Mouse (Mus musculus) intestine, embryonic 15.5 days (tissue): ENCODE measurements around the gene Cltrn. TPM values are rescaled to one million over a fixed set of nuclear protein-coding genes. Genes with fewer than 3 reads are reported as not detected.

Experiments used
- ATAC-seq: fragments of 200-750 bp; cut with Nextera tagmentation; 2 replicates; pipeline ENCODE4 v1.8.0; 2017; ENCODE audit warnings: moderate TSS enrichment, moderate library complexity
- H3K27ac ChIP-seq: fragments of 300-500 bp; sonication (generic); 2 replicates; pipeline ENCODE4 v1.5.1; 2015; ENCODE audit warnings: mild to moderate bottlenecking, inconsistent platforms
- H3K27me3 ChIP-seq: fragments of 300-500 bp; sonication (generic); replicated peaks from 2 replicates; pipeline ENCODE4 v1.6.1; 2015; ENCODE audit warnings: inconsistent platforms
- H3K36me3 ChIP-seq: fragments of 300-500 bp; sonication (generic); 2 replicates; pipeline ENCODE4 v1.6.1; 2015; ENCODE audit warnings: inconsistent platforms
- H3K4me1 ChIP-seq: fragments of 300-500 bp; sonication (generic); replicated peaks from 2 replicates; pipeline ENCODE4 v1.6.1; 2015; ENCODE audit warnings: inconsistent platforms
- H3K4me2 ChIP-seq: fragments of 300-500 bp; sonication (generic); replicated peaks from 2 replicates; pipeline ENCODE4 v1.6.1; 2015; ENCODE audit warnings: mild to moderate bottlenecking, inconsistent platforms
- H3K4me3 ChIP-seq: fragments of 300-500 bp; sonication (generic); replicated peaks from 2 replicates; pipeline ENCODE4 v1.5.1; 2015; ENCODE audit warnings: inconsistent platforms
- H3K9ac ChIP-seq: fragments of 300-500 bp; sonication (generic); 2 replicates; pipeline ENCODE4 v1.6.1; 2015; ENCODE audit warnings: inconsistent platforms
- H3K9me3 ChIP-seq: fragments of 300-500 bp; sonication (generic); 2 replicates; pipeline ENCODE4 v1.6.1; 2016; ENCODE audit warnings: inconsistent platforms
- WGBS: fragments of 180-500 bp; shearing (Covaris S2); methylation state at CpG from one replicate; pipeline ENCODE4 v1.1.7; 2015; 5-methylcytosine and 5-hydroxymethylcytosine counted together
- polyA plus RNA-seq: library from polyadenylated mRNA; unstranded; fragments of >200 nt; fragmentation: Nextera tagmentation; extraction: Ambion mirVana; gene quantifications from 2 replicates; pipeline ENCODE4 v1.2.1, GENCODE M21; 2015

Gene Cltrn
- polyA plus RNA-seq, 1 experiment from 2014 or later, result 10.7 TPM

DNA sequence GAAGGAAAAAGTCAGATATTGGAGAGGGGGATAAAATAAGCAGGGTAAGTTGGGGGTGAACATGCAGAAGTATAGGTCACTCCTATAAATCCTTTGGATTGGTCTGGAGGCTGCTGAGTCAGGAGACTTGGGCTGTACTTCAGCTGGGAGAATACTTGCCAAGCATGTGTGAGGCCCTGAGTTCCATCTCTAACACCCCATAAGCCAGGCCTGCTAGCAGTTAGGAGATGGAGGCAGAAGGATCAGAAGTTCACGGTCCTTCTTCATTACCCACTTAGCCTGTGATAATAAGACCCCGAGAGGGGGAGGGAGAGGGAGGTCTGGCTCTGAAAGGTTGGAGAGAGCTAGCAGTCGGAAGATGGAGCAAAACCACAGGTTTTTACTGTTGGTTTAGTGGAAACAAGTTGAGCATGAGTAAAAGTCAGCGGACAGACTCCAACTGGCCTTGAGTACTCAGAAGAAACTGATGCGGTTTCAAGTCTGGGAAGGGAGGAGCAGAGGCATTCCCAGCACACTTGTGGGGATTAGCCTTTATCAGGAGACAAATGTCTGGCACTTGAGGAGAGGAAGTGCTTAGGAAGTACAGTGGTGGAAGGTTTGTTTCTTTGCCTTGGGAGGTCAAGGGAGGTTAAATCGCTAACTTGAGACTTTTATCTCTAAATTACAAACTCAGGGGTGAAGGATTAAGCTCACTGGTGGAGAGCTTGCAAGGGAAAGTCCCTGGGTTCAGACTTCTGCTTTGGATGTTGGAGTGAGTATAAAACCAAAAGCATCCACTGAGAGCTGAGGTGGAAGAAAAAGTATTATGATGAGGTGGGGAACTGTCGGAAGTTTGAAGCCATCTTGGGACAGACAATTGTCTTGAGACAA lies 3.9 kb downstream of the Cltrn start:
- WGBS, result 47% methylated on average over 7 of the region's 7 CpGs
- ATAC-seq, result no peak
- no peaks in the 10 kb centered on the region; the same call in 1 of the 2 replicates for H3K27me3 ChIP-seq
- no peaks in the 10 kb centered on the region for H3K9me3 ChIP-seq
- no peak overlapping the region for H3K9ac ChIP-seq
- no peaks in the 10 kb centered on the region for H3K36me3 ChIP-seq
- H3K4me3 ChIP-seq, result no peak overlapping the region
- H3K4me1 ChIP-seq, result no peaks in the 10 kb centered on the region
- H3K27ac ChIP-seq, result no peak overlapping the region
- H3K4me2 ChIP-seq, result no peak overlapping the region

DNA sequence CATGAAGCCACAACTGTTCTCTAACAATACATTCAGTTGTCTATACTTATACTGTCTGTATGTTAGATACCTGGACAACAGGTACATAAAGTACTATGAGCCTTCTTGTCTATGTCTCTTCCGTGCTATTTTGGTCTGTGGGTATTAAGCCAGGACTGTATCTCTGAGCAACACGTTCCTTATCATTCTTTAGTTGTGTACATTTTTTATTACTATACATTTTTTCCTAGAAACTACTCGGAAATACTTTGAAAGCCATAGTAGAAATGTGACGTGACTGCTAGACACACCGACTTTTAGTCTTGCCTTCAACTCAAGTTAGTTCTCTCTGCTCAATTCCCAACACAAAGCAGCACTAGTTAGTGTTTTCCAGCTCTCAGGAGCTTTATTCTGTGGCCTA lies 4.8 kb downstream of the Cltrn start:
- Histone ChIP-seq H3K27ac (no peak overlapping the region), H3K4me2 (no peak overlapping the region), H3K9ac (no peak overlapping the region), H3K4me3 (no peak overlapping the region), H3K9me3 (no peaks in the 10 kb centered on the region), H3K27me3 (no peaks in the 10 kb centered on the region; the same call in 1 of the 2 replicates), H3K36me3 (no peaks in the 10 kb centered on the region), H3K4me1 (no peaks in the 10 kb centered on the region)
- WGBS, result 75% methylated on average over 5 of the region's 5 CpGs
- ATAC-seq, result no peak

DNA sequence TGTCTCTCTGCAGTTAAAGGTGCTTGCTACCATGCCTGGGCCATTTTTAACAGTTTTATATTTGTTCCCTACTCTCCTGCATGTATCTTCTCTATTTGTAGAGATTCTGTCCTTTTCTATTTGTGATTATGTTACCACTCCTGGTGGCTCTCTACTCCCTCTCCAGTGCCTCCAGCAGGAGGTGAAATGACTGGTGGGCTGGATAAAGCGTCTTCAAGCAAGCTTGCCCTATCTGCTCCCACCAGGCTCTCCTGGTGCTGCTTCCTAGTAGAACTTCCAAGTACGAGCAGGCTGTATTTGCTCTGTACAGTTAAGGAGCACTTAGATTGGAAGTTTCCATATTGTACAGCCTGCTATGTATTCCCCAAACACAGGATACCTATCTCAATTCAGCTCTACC lies 7.2 kb downstream of the Cltrn start:
- WGBS, result 81% methylated on average over 2 of the region's 2 CpGs

GRCm38 (mm10) chrX:164101483-164101882 lies 12.9 kb downstream of the Cltrn start:
- no peak for ATAC-seq
- no peak overlapping the region for H3K9ac ChIP-seq
- no peaks in the 10 kb centered on the region for H3K36me3 ChIP-seq
- peaks cover 3% of the 10 kb centered on the region; the same call in 1 of the 2 replicates for H3K27me3 ChIP-seq
- H3K4me3 ChIP-seq, result no peak overlapping the region
- H3K27ac ChIP-seq, result no peak overlapping the region
- no peaks in the 10 kb centered on the region for H3K9me3 ChIP-seq
- H3K4me1 ChIP-seq, result no peaks in the 10 kb centered on the region
- no peak overlapping the region for H3K4me2 ChIP-seq

More for the DNA sequence above, 7.2 kb downstream of the Cltrn start:
- Histone ChIP-seq H3K36me3 (no peaks in the 10 kb centered on the region), H3K27me3 (no peaks in the 10 kb centered on the region; the same call in 1 of the 2 replicates), H3K4me3 (no peak overlapping the region), H3K9ac (no peak overlapping the region), H3K9me3 (no peaks in the 10 kb centered on the region), H3K4me1 (no peaks in the 10 kb centered on the region), H3K27ac (no peak overlapping the region), H3K4me2 (no peak overlapping the region)
- no peak for ATAC-seq

- peak; percentile 53 for ATAC-seq
Measured at GRCm38 (mm10) chrX:164102198-164102597, 13.6 kb downstream of the Cltrn start.

GRCm38 (mm10) chrX:164102656-164103055 lies 14.0 kb downstream of the Cltrn start:
- Histone ChIP-seq H3K4me3 (no peak overlapping the region), H3K4me2 (no peak overlapping the region), H3K36me3 (no peaks in the 10 kb centered on the region), H3K9ac (no peak overlapping the region), H3K27ac (no peak overlapping the region), H3K27me3 (peaks cover 3% of the 10 kb centered on the region; the same call in 1 of the 2 replicates), H3K4me1 (no peaks in the 10 kb centered on the region), H3K9me3 (no peaks in the 10 kb centered on the region)
- WGBS, result 49% methylated on average over 6 of the region's 6 CpGs
- ATAC-seq, result peak; percentile 97

More at GRCm38 (mm10) chrX:164102198-164102597, 13.6 kb downstream of the Cltrn start:
- no peaks in the 10 kb centered on the region for H3K4me1 ChIP-seq
- H3K4me3 ChIP-seq, result no peak overlapping the region
- peaks cover 3% of the 10 kb centered on the region; the same call in 1 of the 2 replicates for H3K27me3 ChIP-seq
- no peaks in the 10 kb centered on the region for H3K9me3 ChIP-seq
- WGBS, result 81% methylated on average over 7 of the region's 7 CpGs
- H3K27ac ChIP-seq, result peak overlapping the region; percentile 14; the same call in 1 of the 2 replicates
- H3K36me3 ChIP-seq, result no peaks in the 10 kb centered on the region
- no peak overlapping the region for H3K9ac ChIP-seq
- H3K4me2 ChIP-seq, result no peak overlapping the region

DNA sequence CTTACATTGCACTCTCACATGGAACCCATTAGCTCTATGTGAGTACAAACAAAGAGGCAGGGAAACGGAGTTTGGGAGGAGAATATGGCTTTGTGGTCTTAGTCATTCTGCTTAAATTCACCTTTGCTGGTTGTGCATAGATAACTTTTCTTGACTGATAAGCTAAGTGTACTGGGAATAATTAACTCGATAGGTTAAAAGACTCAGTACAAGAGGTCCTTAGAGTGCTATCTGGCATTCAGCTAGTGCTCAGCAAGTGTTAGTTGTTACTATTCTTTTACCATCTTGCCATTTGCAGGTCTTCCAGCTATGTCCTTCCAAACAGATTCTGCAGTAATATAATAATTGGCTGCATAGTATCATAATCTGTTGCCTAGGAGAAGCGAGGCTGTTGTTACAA lies 22.5 kb downstream of the Cltrn start:
- Histone ChIP-seq H3K9ac (no peak overlapping the region), H3K4me3 (no peak overlapping the region), H3K36me3 (no peaks in the 10 kb centered on the region), H3K4me2 (no peak overlapping the region), H3K9me3 (no peaks in the 10 kb centered on the region), H3K27ac (no peak overlapping the region), H3K4me1 (no peaks in the 10 kb centered on the region), H3K27me3 (no peaks in the 10 kb centered on the region)
- peak; percentile 55; the same call in 1 of the 2 replicates for ATAC-seq
- WGBS, result 65% methylated on average over 3 of the region's 3 CpGs

DNA sequence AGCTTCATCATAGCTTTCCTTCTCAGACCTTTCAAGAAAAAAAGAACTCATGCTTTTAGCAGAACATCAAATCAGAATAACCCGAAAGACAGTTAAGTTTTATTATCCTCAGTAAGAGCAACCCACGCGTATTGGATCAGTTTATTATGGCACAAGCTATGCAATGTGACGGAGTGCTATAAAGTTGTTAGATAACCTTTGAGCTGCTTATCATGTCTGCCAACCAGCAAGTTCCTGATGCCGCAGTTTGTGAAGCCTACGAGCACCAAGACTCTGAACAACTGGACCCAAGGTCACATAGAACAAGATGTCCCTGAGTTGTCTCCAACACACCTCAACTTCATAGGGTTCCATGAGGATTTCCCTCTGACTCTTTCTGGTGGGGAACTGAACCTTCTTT lies 25.1 kb downstream of the Cltrn start:
- H3K9ac ChIP-seq, result no peak overlapping the region
- H3K4me3 ChIP-seq, result no peak overlapping the region
- H3K27me3 ChIP-seq, result no peaks in the 10 kb centered on the region
- ATAC-seq, result peak; percentile 85
- H3K4me2 ChIP-seq, result no peak overlapping the region
- H3K27ac ChIP-seq, result no peak overlapping the region
- WGBS, result 69% methylated on average over 6 of the region's 6 CpGs
- H3K36me3 ChIP-seq, result no peaks in the 10 kb centered on the region
- H3K4me1 ChIP-seq, result no peaks in the 10 kb centered on the region
- H3K9me3 ChIP-seq, result no peaks in the 10 kb centered on the region

DNA sequence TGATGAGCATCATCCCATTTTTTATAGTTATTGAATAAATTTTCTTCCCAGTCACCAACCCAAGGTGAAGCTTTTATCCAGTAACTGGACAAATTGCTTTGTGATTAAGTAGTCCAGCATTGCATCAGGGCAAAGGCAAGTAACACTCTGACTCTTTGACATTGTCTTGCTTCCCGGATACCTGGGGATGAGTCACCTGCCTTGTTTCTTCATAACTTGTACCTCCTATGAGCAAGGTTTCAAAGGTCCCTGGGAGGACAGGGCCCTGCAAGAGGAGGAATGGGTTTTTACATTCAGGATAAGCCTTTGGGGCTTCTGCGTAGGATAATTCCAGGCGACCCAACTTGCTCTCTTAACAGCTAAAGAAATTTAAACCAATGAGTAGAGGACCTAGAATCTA lies 35.3 kb downstream of the Cltrn start:
- Histone ChIP-seq H3K4me1 (no peaks in the 10 kb centered on the region), H3K4me2 (no peak overlapping the region), H3K9me3 (no peaks in the 10 kb centered on the region), H3K4me3 (no peak overlapping the region), H3K9ac (no peak overlapping the region), H3K36me3 (no peaks in the 10 kb centered on the region), H3K27me3 (no peaks in the 10 kb centered on the region), H3K27ac (no peak overlapping the region)
- ATAC-seq, result peak; percentile 58; the same call in 1 of the 2 replicates
- WGBS, result 79% methylated on average over 3 of the region's 3 CpGs

GRCm38 (mm10) chrX:164133531-164133930 lies 44.9 kb downstream of the Cltrn start:
- no peak overlapping the region for H3K4me3 ChIP-seq
- no peak overlapping the region for H3K9ac ChIP-seq
- 85% methylated on average over 3 of the region's 3 CpGs for whole genome bisulfite sequencing
- ATAC-seq, result no peak
- no peaks in the 10 kb centered on the region for H3K27me3 ChIP-seq
- H3K27ac ChIP-seq, result no peak overlapping the region
- no peaks in the 10 kb centered on the region for H3K9me3 ChIP-seq
- no peak overlapping the region for H3K4me2 ChIP-seq
- H3K36me3 ChIP-seq, result no peaks in the 10 kb centered on the region
- no peaks in the 10 kb centered on the region for H3K4me1 ChIP-seq

DNA sequence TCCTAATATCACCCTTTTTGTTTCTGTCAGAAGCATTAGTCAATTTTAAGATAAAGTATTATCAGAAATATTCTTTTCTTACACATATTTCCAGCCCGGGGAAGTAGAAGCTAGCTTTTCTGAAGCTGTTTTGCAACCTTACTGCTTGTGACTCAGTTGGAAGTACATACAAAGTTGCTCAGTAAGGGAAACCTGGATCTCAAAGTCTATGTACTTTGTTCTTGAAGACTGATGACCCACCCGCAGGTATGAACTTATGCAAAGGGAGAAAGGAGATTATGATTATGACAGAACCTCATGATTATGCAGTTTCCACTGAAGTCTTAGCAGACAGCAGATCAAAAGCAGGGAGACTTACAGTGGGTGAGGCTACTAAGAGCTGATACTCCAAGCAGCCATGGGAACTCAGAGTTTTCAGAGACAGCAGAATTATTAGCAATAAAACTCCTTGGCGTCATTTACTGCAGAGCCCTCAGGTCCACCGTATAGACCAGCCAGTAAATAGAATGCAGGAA lies 46.7 kb downstream of the Cltrn start:
- no peaks in the 10 kb centered on the region for H3K4me1 ChIP-seq
- H3K36me3 ChIP-seq, result no peaks in the 10 kb centered on the region
- no peak overlapping the region for H3K4me2 ChIP-seq
- H3K9ac ChIP-seq, result no peak overlapping the region
- WGBS, result 71% methylated on average over 4 of the region's 4 CpGs
- H3K27ac ChIP-seq, result no peak overlapping the region; the same call in 1 of the 2 replicates
- peak; percentile 91 for ATAC-seq
- no peak overlapping the region for H3K4me3 ChIP-seq
- no peaks in the 10 kb centered on the region for H3K27me3 ChIP-seq
- no peaks in the 10 kb centered on the region for H3K9me3 ChIP-seq

DNA sequence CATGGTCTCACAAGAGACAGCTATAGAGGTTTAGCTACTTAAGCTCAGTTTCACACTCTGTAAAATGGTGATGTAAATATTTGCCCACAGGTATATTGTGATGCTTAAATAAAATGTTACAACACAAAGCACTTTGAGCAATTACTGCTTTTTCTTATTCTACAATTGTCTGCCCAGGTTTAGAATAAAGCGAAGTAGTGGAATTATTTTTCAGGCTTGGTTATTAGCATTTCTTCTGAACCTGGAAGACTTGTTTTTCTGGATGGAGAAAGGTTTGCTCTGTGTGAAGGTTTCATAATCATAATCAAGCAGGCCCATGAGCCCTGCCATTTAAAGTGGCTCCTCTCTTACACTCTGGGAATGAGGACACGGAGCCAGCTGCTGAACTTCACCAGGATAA lies 50.4 kb downstream of the Cltrn start, which contains the start of gene Ace2:
Ace2 (plus strand) TSS at position 301 of the 400 bp plus-strand sequence.
- no peak within 1 kb of the TSS for H3K9ac ChIP-seq
- no peaks in the 10 kb centered on the region for H3K9me3 ChIP-seq
- H3K4me2 ChIP-seq, result no peak within 1 kb of the TSS
- H3K36me3 ChIP-seq, result no peaks in the 10 kb centered on the region
- no peak within 1 kb of the TSS for H3K27ac ChIP-seq
- no peak within 1 kb of the TSS for H3K4me3 ChIP-seq
- WGBS, result 83% methylated on average over 2 of the region's 2 CpGs
- no peak for ATAC-seq
- no peaks in the 10 kb centered on the region for H3K4me1 ChIP-seq
- H3K27me3 ChIP-seq, result no peaks in the 10 kb centered on the region
